Mouse (Mus musculus) layer of hippocampus, adult 18-20 months (tissue): ENCODE results near the gene Erbb4. TPM values are rescaled to one million over a fixed set of nuclear protein-coding genes. Genes with fewer than 3 reads are reported as not detected.
A peak's percentile ranks its signal among the peaks of the same experiment; 100 is the strongest.

Experiments
- DNase-seq, 2 experiments: peaks; one replicate each; pipeline ENCODE4 v3.0.0; 2022; ENCODE audit warnings: low spot score in 2 of 2
- total RNA-seq, 2 experiments: library from RNA; stranded (reverse); gene quantifications; 2 replicates each; pipeline ENCODE4 v1.2.3; 2021

Gene Erbb4
- total RNA-seq, 2 experiments from 2014 or later = 43.4 to 48.2 TPM

- no peak for DNase-seq
Measured at GRCm38 (mm10) chr1:68590475-68590874, 517.4 kb downstream of the Erbb4 start.

GRCm38 (mm10) chr1:68573851-68574540 is 533.9 kb downstream of the Erbb4 start:
- no peak for DNase-seq

GRCm38 (mm10) chr1:68570924-68571323 is 536.9 kb downstream of the Erbb4 start:
- DNase-seq = no peak

- no peak for DNase-seq
Measured at GRCm38 (mm10) chr1:68542942-68543341, 564.9 kb downstream of the Erbb4 start.

GRCm38 (mm10) chr1:68517820-68518219 is 590.0 kb downstream of the Erbb4 start:
- DNase-seq = no peak

- DNase-seq = no peak
Measured at GRCm38 (mm10) chr1:68503873-68504272, 604.0 kb downstream of the Erbb4 start.

- no peak for DNase-seq
Measured at GRCm38 (mm10) chr1:68501561-68501960, 606.3 kb downstream of the Erbb4 start.

- no peak for DNase-seq
Measured at GRCm38 (mm10) chr1:68466390-68466960, 641.4 kb downstream of the Erbb4 start.

- DNase-seq = no peak
Measured at GRCm38 (mm10) chr1:68451274-68451673, 656.6 kb downstream of the Erbb4 start.

GRCm38 (mm10) chr1:68424336-68424983 is 683.4 kb downstream of the Erbb4 start:
- no peak for DNase-seq

- no peak for DNase-seq
Measured at GRCm38 (mm10) chr1:68401204-68401603, 706.7 kb downstream of the Erbb4 start.

GRCm38 (mm10) chr1:68371531-68371930 is 736.3 kb downstream of the Erbb4 start:
- DNase-seq = peak in 1 of 2 experiments; percentile 17

- no peak for DNase-seq
Measured at GRCm38 (mm10) chr1:68333714-68334113, 774.1 kb downstream of the Erbb4 start.

- DNase-seq = no peak
Measured at GRCm38 (mm10) chr1:68305813-68306212, 802.0 kb downstream of the Erbb4 start.

- DNase-seq = no peak
Measured at GRCm38 (mm10) chr1:68284443-68284842, 823.4 kb downstream of the Erbb4 start.

- DNase-seq = no peak
Measured at GRCm38 (mm10) chr1:68275819-68276218, 832.0 kb downstream of the Erbb4 start.

- DNase-seq = no peak
Measured at GRCm38 (mm10) chr1:68178580-68178979, 929.3 kb downstream of the Erbb4 start.

- no peak for DNase-seq
Measured at GRCm38 (mm10) chr1:68155253-68155652, 952.6 kb downstream of the Erbb4 start.

- no peak for DNase-seq
Measured at GRCm38 (mm10) chr1:68150572-68150971, 957.3 kb downstream of the Erbb4 start.

GRCm38 (mm10) chr1:68142562-68143350 is 965.1 kb downstream of the Erbb4 start:
- no peak for DNase-seq

- DNase-seq = no peak
Measured at GRCm38 (mm10) chr1:68134943-68135342, 972.9 kb downstream of the Erbb4 start.

GRCm38 (mm10) chr1:68134450-68134849 is 973.4 kb downstream of the Erbb4 start:
- no peak for DNase-seq
